Mouse (Mus musculus): ENCODE results near the gene Gpt2. TPM values are rescaled to one million over a fixed set of nuclear protein-coding genes. Genes with fewer than 3 reads are reported as not detected.

Gpt2 gene
- total and polyA plus RNA-seq, 2 experiments = 135 to 351 TPM

- Histone ChIP-seq H3K36me3 (ENCODE audit: control insufficient read depth, insufficient read depth, low read length) (no peaks in the 10 kb centered on the region), H3K9ac (ENCODE audit: low read depth, low read length) (no peak overlapping the region), H3K79me2 (ENCODE audit: control insufficient read depth, insufficient read depth, low read length) (no peaks in the 10 kb centered on the region), H3K27me3 (ENCODE audit: control insufficient read depth, insufficient read depth, low read length) (no peaks in the 10 kb centered on the region), H3K4me1 (ENCODE audit: control insufficient read depth, insufficient read depth, low read length) (no peaks in the 10 kb centered on the region; the same call in 1 of the 2 replicates), H3K27ac (replicated peaks; ENCODE audit: insufficient read depth, low read depth, low read length) (no peak overlapping the region), H3K4me3 (ENCODE audit: insufficient read depth, low read depth, low read length) (no peak overlapping the region)
- WGBS = 68% methylated on average over 4 of the region's 4 CpGs
- no peak for TF ChIP-seq POLR2A (IDR thresholded peaks at IDR 0.05; ENCODE audit: extremely low read depth, insufficient read depth, low read length)
- TF ChIP-seq CTCF (IDR thresholded peaks at IDR 0.05; ENCODE audit: low read depth, low read length) = no peak
- DNase-seq (ENCODE audit: extremely low read depth, low read depth, low spot score) = no peak
These were observed 78.1 kb downstream of the Gpt2 start for GRCm38 (mm10) chr8:85570466-85570865.

GRCm38 (mm10) chr8:85573972-85574496, 81.7 kb downstream of the Gpt2 start:
- Histone ChIP-seq H3K27ac (replicated peaks; ENCODE audit: insufficient read depth, low read depth, low read length) (no peak overlapping the region), H3K36me3 (ENCODE audit: control insufficient read depth, insufficient read depth, low read length) (no peaks in the 10 kb centered on the region), H3K27me3 (ENCODE audit: control insufficient read depth, insufficient read depth, low read length) (no peaks in the 10 kb centered on the region), H3K4me3 (ENCODE audit: insufficient read depth, low read depth, low read length) (no peak overlapping the region), H3K79me2 (ENCODE audit: control insufficient read depth, insufficient read depth, low read length) (no peaks in the 10 kb centered on the region), H3K9ac (ENCODE audit: low read depth, low read length) (no peak overlapping the region), H3K4me1 (ENCODE audit: control insufficient read depth, insufficient read depth, low read length) (peaks cover 4% of the 10 kb centered on the region; the same call in 1 of the 2 replicates)
- TF ChIP-seq CTCF (IDR thresholded peaks at IDR 0.05; ENCODE audit: low read depth, low read length) = no peak
- TF ChIP-seq POLR2A (IDR thresholded peaks at IDR 0.05; ENCODE audit: extremely low read depth, insufficient read depth, low read length) = no peak
- 77% methylated on average over 2 of the region's 2 CpGs for WGBS
- no peak for DNase-seq (ENCODE audit: extremely low read depth, low read depth, low spot score)

Other genes starting within 250 kb of the Gpt2 start
- gene Orc6, start 192.9 kb upstream of the Gpt2 start, total RNA-seq (2014; rRNA removed) = 7.5 and 7.6 TPM in 2 replicates
- 2.4 and 3.2 TPM in 2 replicates for gene Orc6, start 192.9 kb upstream of the Gpt2 start, polyA plus RNA-seq (2012; rRNA removed)
- 81.3 and 88.0 TPM in 2 replicates for gene Vps35, start 192.8 kb upstream of the Gpt2 start, total RNA-seq (2014; rRNA removed)
- gene Vps35, start 192.8 kb upstream of the Gpt2 start, polyA plus RNA-seq (2012; rRNA removed) = 9.3 and 10.7 TPM in 2 replicates
- 0.34 and 0.55 TPM in 2 replicates for gene Mylk3, start 106.2 kb upstream of the Gpt2 start, total RNA-seq (2014; rRNA removed)
- gene Mylk3, start 106.2 kb upstream of the Gpt2 start, polyA plus RNA-seq (2012; rRNA removed) = 0.20 and 0.39 TPM in 2 replicates
- gene 4921524J17Rik, start 59.7 kb upstream of the Gpt2 start, total RNA-seq (2014; rRNA removed) = 6.2 and 8.6 TPM in 2 replicates
- 2.9 TPM in 2 replicates for gene 4921524J17Rik, start 59.7 kb upstream of the Gpt2 start, polyA plus RNA-seq (2012; rRNA removed)
- 53.1 and 65.8 TPM in 2 replicates for gene Dnaja2, start 62.8 kb downstream of the Gpt2 start, total RNA-seq (2014; rRNA removed)
- 10.4 and 15.3 TPM in 2 replicates for gene Dnaja2, start 62.8 kb downstream of the Gpt2 start, polyA plus RNA-seq (2012; rRNA removed)
- gene Neto2, start 208.3 kb downstream of the Gpt2 start, total RNA-seq (2014; rRNA removed) = 0.18 and 0.20 TPM in 2 replicates
- 0.02 TPM in 2 replicates for gene Neto2, start 208.3 kb downstream of the Gpt2 start, polyA plus RNA-seq (2012; rRNA removed)

All from liver, adult 2 months (tissue).